Mouse (Mus musculus) lung, postnatal 0 days (tissue): ENCODE data around the gene Ssbp2. TPM values are rescaled to one million over a fixed set of nuclear protein-coding genes. Genes with fewer than 3 reads are reported as not detected.

Experiments
- ATAC-seq: fragments of 200-750 bp; cut with Nextera tagmentation; 2 replicates; pipeline ENCODE4 v1.8.0; 2017; ENCODE audit warnings: moderate library complexity
- DNase-seq: peaks from one replicate; pipeline ENCODE4 v3.0.0-alpha.2; 2016; ENCODE audit warnings: low spot score
- H3K27ac ChIP-seq: fragments of 300-500 bp; sonication (generic); 2 replicates; pipeline ENCODE4 v1.5.1; 2014; ENCODE audit warnings: antibody characterized with exemption, mild to moderate bottlenecking, low read length, mixed read lengths
- H3K27me3 ChIP-seq: fragments of 300-500 bp; sonication (generic); replicated peaks from 2 replicates; pipeline ENCODE4 v1.6.1; 2014; ENCODE audit warnings: low read length, mixed read lengths; ENCODE audit not compliant: insufficient read depth
- H3K36me3 ChIP-seq: fragments of 300-500 bp; sonication (generic); 2 replicates; pipeline ENCODE4 v1.6.1; 2014; ENCODE audit warnings: low read length, mixed read lengths; ENCODE audit not compliant: insufficient read depth
- H3K4me1 ChIP-seq: fragments of 300-500 bp; sonication (generic); 2 replicates; pipeline ENCODE4 v1.6.1; 2014; ENCODE audit warnings: antibody characterized with exemption, low read depth, low read length, mixed read lengths; ENCODE audit not compliant: insufficient read depth
- H3K4me2 ChIP-seq: fragments of 300-500 bp; sonication (generic); replicated peaks from 2 replicates; pipeline ENCODE4 v1.6.1; 2014; ENCODE audit warnings: low read depth, mild to moderate bottlenecking, low read length, moderate library complexity, mixed read lengths
- H3K4me3 ChIP-seq: fragments of 300-500 bp; sonication (generic); 2 replicates; pipeline ENCODE4 v1.5.1; 2014; ENCODE audit warnings: low read depth, low read length
- H3K9ac ChIP-seq: fragments of 300-500 bp; sonication (generic); replicated peaks from 2 replicates; pipeline ENCODE4 v1.6.1; 2014; ENCODE audit warnings: low read depth, mild to moderate bottlenecking
- H3K9me3 ChIP-seq: fragments of 300-500 bp; sonication (generic); 2 replicates; pipeline ENCODE4 v1.6.1; 2016; ENCODE audit warnings: low read length, mixed read lengths
- CTCF ChIP-seq: IDR thresholded peaks from 2 replicates; pipeline ENCODE4 v1.5.1; 2016; ENCODE audit warnings: antibody characterized with exemption, mild to moderate bottlenecking
- EP300 ChIP-seq: IDR thresholded peaks from 2 replicates; pipeline ENCODE4 v1.6.1; 2016; ENCODE audit warnings: antibody characterized with exemption, mild to moderate bottlenecking, control low read depth
- WGBS: fragments of 180-500 bp; shearing (Covaris S2); extraction: QIAGEN DNeasy Blood & Tissue Kit; methylation state at CpG from one replicate; pipeline ENCODE4 v1.1.7; 2014; 5-methylcytosine and 5-hydroxymethylcytosine counted together
- polyA plus RNA-seq: library from polyadenylated mRNA; unstranded; fragments of >200 nt; fragmentation: Nextera tagmentation; extraction: Ambion mirVana; gene quantifications from 2 replicates; pipeline ENCODE4 v1.2.1, GENCODE M21; 2015

The Ssbp2 gene
- polyA plus RNA-seq, 1 experiment from 2014 or later: 63.1 TPM

- TF ChIP-seq EP300: no peak
- TF ChIP-seq CTCF: no peak
- no peak overlapping the region for H3K27ac ChIP-seq
- H3K4me1 ChIP-seq: no peaks in the 10 kb centered on the region
- H3K4me2 ChIP-seq: no peak overlapping the region
- DNase-seq (no peak), ATAC-seq (no peak)
- H3K9ac ChIP-seq: no peak overlapping the region
- H3K36me3 ChIP-seq: no peaks in the 10 kb centered on the region
- 47% methylated on average over 3 of the region's 3 CpGs for WGBS
- H3K27me3 ChIP-seq: no peaks in the 10 kb centered on the region
- no peak overlapping the region for H3K4me3 ChIP-seq
- no peaks in the 10 kb centered on the region for H3K9me3 ChIP-seq
Measured at GRCm38 (mm10) chr13:91451405-91452166, 8.5 kb upstream of the Ssbp2 start.

- H3K4me2 ChIP-seq: no peak overlapping the region
- TF ChIP-seq CTCF (no peak), EP300 (no peak)
- H3K36me3 ChIP-seq: no peaks in the 10 kb centered on the region
- H3K4me3 ChIP-seq: no peak overlapping the region
- H3K27me3 ChIP-seq: no peaks in the 10 kb centered on the region
- ATAC-seq: no peak
- no peaks in the 10 kb centered on the region for H3K4me1 ChIP-seq
- H3K9ac ChIP-seq: no peak overlapping the region
- no peak for DNase-seq
- no peak overlapping the region for H3K27ac ChIP-seq
- 96% methylated on average over 3 of the region's 3 CpGs for WGBS
- no peaks in the 10 kb centered on the region for H3K9me3 ChIP-seq
Measured at GRCm38 (mm10) chr13:91452269-91452668, 7.8 kb upstream of the Ssbp2 start.

- DNase-seq: no peak
- H3K4me1 ChIP-seq: no peaks in the 10 kb centered on the region
- no peak overlapping the region for H3K27ac ChIP-seq
- no peaks in the 10 kb centered on the region for H3K36me3 ChIP-seq
- H3K27me3 ChIP-seq: no peaks in the 10 kb centered on the region
- ATAC-seq: no peak
- H3K4me2 ChIP-seq: no peak overlapping the region
- 62% methylated on average over 3 of the region's 3 CpGs for WGBS
- TF ChIP-seq CTCF (no peak), EP300 (no peak)
- H3K4me3 ChIP-seq: no peak overlapping the region
- no peaks in the 10 kb centered on the region for H3K9me3 ChIP-seq
- H3K9ac ChIP-seq: no peak overlapping the region
Measured at GRCm38 (mm10) chr13:91453236-91453635, 6.8 kb upstream of the Ssbp2 start.

- DNase-seq: no peak
- Histone ChIP-seq H3K9ac (no peak overlapping the region), H3K4me2 (no peak overlapping the region), H3K9me3 (no peaks in the 10 kb centered on the region), H3K4me1 (no peaks in the 10 kb centered on the region), H3K36me3 (no peaks in the 10 kb centered on the region), H3K27me3 (no peaks in the 10 kb centered on the region), H3K27ac (no peak overlapping the region), H3K4me3 (no peak overlapping the region)
- 31% methylated on average over 2 of the region's 2 CpGs for WGBS
- TF ChIP-seq CTCF (no peak), EP300 (no peak)
- ATAC-seq: no peak
Measured at GRCm38 (mm10) chr13:91456041-91456440, 4.0 kb upstream of the Ssbp2 start.

- no peaks in the 10 kb centered on the region for H3K27me3 ChIP-seq
- WGBS: 66% methylated on average over 3 of the region's 3 CpGs
- TF ChIP-seq EP300 (no peak), CTCF (no peak)
Measured at GRCm38 (mm10) chr13:91456735-91457134, 3.3 kb upstream of the Ssbp2 start.

GRCm38 (mm10) chr13:91457974-91458373 lies 2.1 kb upstream of the Ssbp2 start:
- no peak for DNase-seq
- TF ChIP-seq CTCF (no peak), EP300 (no peak)
- no peak for ATAC-seq
- H3K4me2 ChIP-seq: no peak overlapping the region
- no peaks in the 10 kb centered on the region for H3K27me3 ChIP-seq
- H3K27ac ChIP-seq: no peak overlapping the region
- H3K4me3 ChIP-seq: no peak overlapping the region
- 58% methylated on average over 4 of the region's 4 CpGs for WGBS
- H3K36me3 ChIP-seq: no peaks in the 10 kb centered on the region
- H3K9me3 ChIP-seq: no peaks in the 10 kb centered on the region
- no peak overlapping the region for H3K9ac ChIP-seq
- no peaks in the 10 kb centered on the region for H3K4me1 ChIP-seq

More at GRCm38 (mm10) chr13:91456735-91457134, 3.3 kb upstream of the Ssbp2 start:
- Histone ChIP-seq H3K9me3 (no peaks in the 10 kb centered on the region), H3K4me3 (no peak overlapping the region), H3K4me2 (no peak overlapping the region), H3K27ac (no peak overlapping the region), H3K9ac (no peak overlapping the region), H3K36me3 (no peaks in the 10 kb centered on the region), H3K4me1 (no peaks in the 10 kb centered on the region)
- DNase-seq: no peak
- ATAC-seq: no peak
